Mouse (Mus musculus) heart, adult 2 months (tissue): ENCODE data around the gene D10Jhu81e.

Experiments used
- CTCF ChIP-seq: fragments of 200-600 bp; IDR thresholded peaks from 2 replicates; pipeline ENCODE4 v1.8.1; 2022; ENCODE audit warnings: antibody characterized with exemption, mild to moderate bottlenecking, moderate library complexity
- EP300 ChIP-seq: fragments of 200-500 bp; IDR thresholded peaks from 2 replicates; pipeline ENCODE4 v1.6.1; 2011; ENCODE audit warnings: low read depth, low read length, control low read depth; ENCODE audit not compliant: insufficient read depth
- POLR2A ChIP-seq: fragments of 200-500 bp; IDR thresholded peaks from 2 replicates; pipeline ENCODE4 v1.6.1; 2011; ENCODE audit warnings: mild to moderate bottlenecking, low read depth, low read length, control low read depth; ENCODE audit not compliant: insufficient read depth

DNA sequence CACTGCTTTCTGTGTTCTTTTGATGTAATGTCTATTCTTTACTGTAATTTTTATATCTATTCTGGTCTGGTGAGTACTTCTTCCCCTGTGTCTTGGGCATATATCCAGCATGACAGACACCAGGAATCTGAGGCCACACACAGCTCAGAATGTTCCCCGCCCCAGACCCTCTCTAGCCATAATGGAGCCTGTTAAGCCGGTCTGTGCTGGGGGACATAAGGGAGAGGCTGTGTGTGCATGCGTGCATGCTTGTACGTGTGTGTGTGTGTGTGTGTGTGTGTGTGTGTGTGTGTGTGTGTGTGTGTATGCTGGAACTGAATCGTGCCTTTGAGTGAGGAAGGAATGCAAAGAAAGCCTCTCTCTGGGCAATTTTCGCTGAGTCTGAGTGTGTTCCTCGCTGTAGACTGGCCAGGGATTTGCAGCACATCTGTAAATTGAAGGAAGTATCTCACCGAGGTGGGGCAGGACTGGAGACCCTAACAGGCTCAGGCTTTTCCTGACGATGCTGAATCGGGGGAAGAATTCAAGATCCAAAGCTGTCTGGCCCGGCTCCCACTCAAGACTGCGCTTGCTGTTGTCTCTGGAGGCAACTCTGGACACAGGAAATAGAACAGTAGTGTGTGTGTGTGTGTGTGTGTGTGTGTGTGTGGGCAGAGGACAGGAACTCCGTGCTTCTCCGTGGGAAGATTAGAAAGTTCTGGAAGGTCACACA, 30.6 kb downstream of the D10Jhu81e start:
- TF ChIP-seq POLR2A = no peak
- no peak for TF ChIP-seq CTCF
- TF ChIP-seq EP300 = peak; percentile 76; the same call in 1 of the 2 replicates
